Mouse (Mus musculus): ENCODE results near the gene Jmy.

Jmy gene

DNA sequence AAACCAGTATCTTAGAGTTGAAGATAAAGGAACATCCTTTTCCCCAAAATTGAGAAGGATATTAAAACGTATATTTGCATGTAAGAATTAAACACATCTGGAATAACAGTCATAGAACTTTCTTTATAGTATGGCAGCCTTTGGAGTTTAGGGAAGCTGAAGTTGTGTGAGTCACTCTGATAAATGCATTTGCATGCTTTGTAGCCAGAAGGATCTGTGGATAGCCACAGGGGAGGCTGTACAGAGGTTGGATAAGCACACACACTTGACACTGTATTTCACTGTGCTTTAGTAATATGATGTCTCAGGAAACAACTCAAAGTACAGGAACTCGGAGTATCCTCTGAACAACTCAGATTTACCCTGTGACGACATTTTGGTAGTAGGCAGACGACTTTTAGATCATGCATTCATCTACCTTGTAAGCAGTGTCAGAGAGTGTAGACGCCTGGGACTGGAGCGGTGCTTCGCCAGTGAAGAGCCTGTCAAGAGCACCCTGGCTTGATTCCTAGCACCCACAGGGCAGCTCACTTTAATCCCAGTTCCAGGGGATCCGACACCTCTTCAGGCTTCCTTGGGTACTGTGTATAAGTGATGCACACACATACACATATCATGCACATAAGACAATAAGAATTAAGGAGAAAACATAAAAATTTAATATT, 119.1 kb downstream of the Jmy start:
- DNase-seq (ENCODE audit: low read depth, low spot score), result no peak
